Mouse (Mus musculus) ES-E14 (cell line): Measurements from ENCODE around the gene Hoxa13.

Experiments
- CHD2 ChIP-seq: IDR thresholded peaks from 2 replicates; pipeline ENCODE4 v1.6.1; 2014; ENCODE audit warnings: mild to moderate bottlenecking, low read depth, low read length, inconsistent platforms
- HCFC1 ChIP-seq: IDR thresholded peaks from 2 replicates; pipeline ENCODE4 v1.6.1; 2012; ENCODE audit warnings: low read length, inconsistent platforms, borderline replicate concordance; ENCODE audit not compliant: insufficient read depth
- ZC3H11A ChIP-seq: IDR thresholded peaks from 2 replicates; pipeline ENCODE4 v1.6.1; 2012; ENCODE audit warnings: low read depth, mild to moderate bottlenecking, inconsistent platforms, low read length, borderline replicate concordance

GRCm38 (mm10) chr6:52231885-52232567 lies 28.7 kb downstream of the Hoxa13 start:
- TF ChIP-seq CHD2 (no peak), ZC3H11A (no peak), HCFC1 (no peak)
